Mouse (Mus musculus) stomach, postnatal 0 days (tissue): Measurements from ENCODE around the gene Ago3. TPM values are rescaled to one million over a fixed set of nuclear protein-coding genes. Genes with fewer than 3 reads are reported as not detected.

Source experiments
- ATAC-seq: fragments of 200-750 bp; cut with Nextera tagmentation; 2 replicates; pipeline ENCODE4 v1.8.0; 2017; ENCODE audit not compliant: low FRiP score, low TSS enrichment
- DNase-seq: peaks from one replicate; pipeline ENCODE4 v3.0.0-alpha.2; 2016; ENCODE audit warnings: low spot score
- H3K27ac ChIP-seq: fragments of 300-500 bp; sonication (generic); replicated peaks from 2 replicates; pipeline ENCODE4 v1.5.1; 2014; ENCODE audit warnings: mild to moderate bottlenecking, control low read depth
- H3K27me3 ChIP-seq: fragments of 300-500 bp; sonication (generic); 2 replicates; pipeline ENCODE4 v1.6.1; 2014; ENCODE audit warnings: low read length; ENCODE audit not compliant: control insufficient read depth, insufficient read depth
- H3K36me3 ChIP-seq: fragments of 300-500 bp; sonication (generic); 2 replicates; pipeline ENCODE4 v1.6.1; 2014; ENCODE audit warnings: low read length, mixed read lengths; ENCODE audit not compliant: control insufficient read depth, insufficient read depth
- H3K4me1 ChIP-seq: fragments of 300-500 bp; sonication (generic); replicated peaks from 2 replicates; pipeline ENCODE4 v1.6.1; 2014; ENCODE audit warnings: antibody characterized with exemption; ENCODE audit not compliant: control insufficient read depth, insufficient read depth
- H3K4me2 ChIP-seq: fragments of 300-500 bp; sonication (generic); replicated peaks from 2 replicates; pipeline ENCODE4 v1.6.1; 2014; ENCODE audit warnings: low read depth, mild to moderate bottlenecking, control low read depth, moderate library complexity
- H3K4me3 ChIP-seq: fragments of 300-500 bp; sonication (generic); 2 replicates; pipeline ENCODE4 v1.5.1; 2014; ENCODE audit warnings: low read depth, low read length, control low read depth
- H3K9ac ChIP-seq: fragments of 300-500 bp; sonication (generic); 2 replicates; pipeline ENCODE4 v1.6.1; 2014; ENCODE audit warnings: mild to moderate bottlenecking, low read length, control low read depth, mixed read lengths
- H3K9me3 ChIP-seq: fragments of 300-500 bp; sonication (generic); 2 replicates; pipeline ENCODE4 v1.6.1; 2016; ENCODE audit warnings: low read length; ENCODE audit not compliant: control insufficient read depth
- CTCF ChIP-seq: IDR thresholded peaks from 2 replicates; pipeline ENCODE4 v1.5.1; 2016; ENCODE audit warnings: antibody characterized with exemption, low read depth, mild to moderate bottlenecking, moderate library complexity
- EP300 ChIP-seq: optimal IDR thresholded peaks from 2 replicates; pipeline ENCODE3; 2016; ENCODE audit warnings: antibody characterized with exemption
- WGBS: fragments of 180-500 bp; shearing (Covaris S2); extraction: QIAGEN DNeasy Blood & Tissue Kit; methylation state at CpG from one replicate; pipeline ENCODE4 v1.1.7; 2014; 5-methylcytosine and 5-hydroxymethylcytosine counted together
- polyA plus RNA-seq: library from polyadenylated mRNA; unstranded; fragments of >200 nt; fragmentation: Nextera tagmentation; extraction: Ambion mirVana; gene quantifications from 2 replicates; pipeline ENCODE4 v1.2.1, GENCODE M21; 2015

Ago3 gene
- polyA plus RNA-seq, 1 experiment from 2014 or later = 8.0 TPM

GRCm38 (mm10) chr4:126287302-126287995, 141.9 kb downstream of the Ago3 start:
- ATAC-seq (peak; percentile 25; the same call in 1 of the 2 replicates), DNase-seq (no peak)
- no peak overlapping the region for H3K9ac ChIP-seq
- WGBS = 32% methylated on average over 9 of the region's 11 CpGs
- no peaks in the 10 kb centered on the region; the same call in 1 of the 2 replicates for H3K27me3 ChIP-seq
- TF ChIP-seq EP300 (no peak), CTCF (no peak)
- no peak overlapping the region for H3K27ac ChIP-seq
- H3K4me3 ChIP-seq = peak overlapping the region; percentile 48
- peak overlapping the region; percentile 72 for H3K4me2 ChIP-seq
- peaks cover 3% of the 10 kb centered on the region; the same call in 1 of the 2 replicates for H3K4me1 ChIP-seq
- H3K9me3 ChIP-seq = no peaks in the 10 kb centered on the region
- H3K36me3 ChIP-seq = no peaks in the 10 kb centered on the region

DNA sequence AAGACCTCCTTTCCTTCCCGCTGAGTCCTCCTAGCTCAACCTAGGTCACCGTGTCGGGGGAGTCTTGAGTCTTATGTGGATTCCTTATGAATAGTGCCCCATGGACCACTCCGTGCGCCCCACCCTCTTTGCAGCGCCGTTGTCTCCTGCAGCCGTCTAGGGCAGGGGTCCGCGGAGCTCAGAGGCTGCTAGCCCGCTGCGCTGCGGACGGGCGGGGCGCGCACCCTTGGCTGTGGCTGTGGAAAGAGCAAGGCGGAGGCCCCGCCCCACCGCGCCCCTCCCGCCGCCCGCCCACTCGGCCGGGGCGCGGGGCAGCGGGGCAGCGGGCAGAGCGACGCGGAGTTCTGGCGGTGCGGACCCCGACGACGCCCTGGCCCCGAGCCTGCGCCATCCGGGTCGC, 142.9 kb downstream of the Ago3 start, which contains the start of gene Col8a2:
Gene Col8a2 (plus strand): TSS at position 302 of the 400 bp plus-strand sequence.
- 0 out of 2 replicates have a peak within 1 kb of the TSS, but pooled peaks have one; percentile 45 for H3K27ac ChIP-seq
- DNase-seq = peak; percentile 55
- WGBS = 3% methylated on average over 24 of the region's 42 CpGs
- H3K4me3 ChIP-seq = peak within 1 kb of the TSS; percentile 48
- no peaks in the 10 kb centered on the region; the same call in 1 of the 2 replicates for H3K27me3 ChIP-seq
- peak within 1 kb of the TSS; percentile 72 for H3K4me2 ChIP-seq
- H3K9me3 ChIP-seq = no peaks in the 10 kb centered on the region
- TF ChIP-seq EP300 (no peak), CTCF (no peak)
- H3K4me1 ChIP-seq = peaks cover 3% of the 10 kb centered on the region; the same call in 1 of the 2 replicates
- H3K36me3 ChIP-seq = no peaks in the 10 kb centered on the region
- peak within 1 kb of the TSS; percentile 57 for H3K9ac ChIP-seq
- ATAC-seq = peak; percentile 71

DNA sequence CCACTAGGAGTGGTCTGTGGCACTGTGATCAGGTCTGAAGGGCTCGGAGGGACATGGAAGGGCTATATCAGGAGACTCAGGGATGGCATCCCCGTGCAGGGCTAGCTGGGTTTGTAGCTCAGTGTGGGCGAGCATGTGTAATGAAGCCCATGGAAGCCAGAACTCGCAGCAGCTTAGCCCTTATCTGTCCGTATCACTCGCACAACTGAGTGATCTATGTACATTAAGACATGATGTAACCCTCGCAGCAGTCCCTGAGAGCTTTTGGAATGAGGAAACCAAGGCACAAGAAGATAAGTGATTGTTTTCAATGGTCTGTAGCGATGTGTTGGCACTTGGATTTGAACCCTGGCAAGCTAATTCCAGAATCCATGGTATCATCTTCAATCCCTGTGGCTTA, 145.8 kb downstream of the Ago3 start:
- Histone ChIP-seq H3K4me3 (no peak overlapping the region), H3K9ac (no peak overlapping the region), H3K9me3 (no peaks in the 10 kb centered on the region), H3K4me1 (peaks cover 3% of the 10 kb centered on the region; the same call in 1 of the 2 replicates), H3K27ac (no peak overlapping the region), H3K27me3 (no peaks in the 10 kb centered on the region; the same call in 1 of the 2 replicates), H3K36me3 (no peaks in the 10 kb centered on the region), H3K4me2 (no peak overlapping the region)
- ATAC-seq (no peak), DNase-seq (no peak)
- TF ChIP-seq CTCF = no peak
- TF ChIP-seq EP300 = no peak
- 84% methylated on average over 8 of the region's 8 CpGs for WGBS

DNA sequence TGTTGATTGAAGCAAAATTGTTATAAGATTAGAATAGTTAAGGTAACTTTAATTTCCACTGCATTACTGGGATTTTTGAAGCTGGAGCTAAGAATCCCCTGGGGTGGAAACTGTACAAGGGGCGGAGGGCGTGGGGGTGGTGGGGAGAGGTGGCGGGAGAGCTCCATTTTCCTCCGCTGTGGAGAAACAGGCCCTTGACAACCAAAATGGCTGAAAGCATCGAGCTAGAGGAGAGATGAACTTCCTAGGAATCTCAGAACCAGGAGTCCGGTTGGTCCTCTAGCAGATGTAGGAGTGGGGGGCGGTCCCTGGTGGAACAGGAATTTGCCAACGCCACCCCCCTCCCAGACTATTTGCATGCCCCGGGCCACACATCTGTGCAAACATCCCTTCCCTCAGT, 147.7 kb downstream of the Ago3 start:
- TF ChIP-seq CTCF = no peak
- TF ChIP-seq EP300 = no peak
- Histone ChIP-seq H3K27me3 (no peaks in the 10 kb centered on the region), H3K4me2 (no peak overlapping the region), H3K36me3 (no peaks in the 10 kb centered on the region), H3K27ac (no peak overlapping the region), H3K4me3 (no peak overlapping the region), H3K4me1 (peaks cover 3% of the 10 kb centered on the region; the same call in 1 of the 2 replicates), H3K9me3 (no peaks in the 10 kb centered on the region), H3K9ac (no peak overlapping the region)
- no peak for DNase-seq
- WGBS = 50% methylated on average over 9 of the region's 9 CpGs
- no peak for ATAC-seq

Other genes starting within 250 kb of the Ago3 start
- 70.3 and 78.7 TPM in 2 replicates for gene Thrap3, start 226.8 kb downstream of the Ago3 start, polyA plus RNA-seq
- 15.2 and 17.8 TPM in 2 replicates for gene Map7d1, start 173.2 kb downstream of the Ago3 start, polyA plus RNA-seq
- gene Trappc3, start 167.2 kb downstream of the Ago3 start, polyA plus RNA-seq = 80.7 and 84.6 TPM in 2 replicates
- gene Col8a2, start 142.8 kb downstream of the Ago3 start, polyA plus RNA-seq = 6.4 and 7.8 TPM in 2 replicates
- gene Adprhl2, start 107.9 kb downstream of the Ago3 start, polyA plus RNA-seq = 33.8 and 35.7 TPM in 2 replicates
- gene Tekt2, start 103.9 kb downstream of the Ago3 start, polyA plus RNA-seq = 3.6 and 3.9 TPM in 2 replicates
- gene Ago1, start 39.0 kb upstream of the Ago3 start, polyA plus RNA-seq = 2.5 and 2.8 TPM in 2 replicates
- gene Ago4, start 103.9 kb upstream of the Ago3 start, polyA plus RNA-seq = 1.6 and 1.7 TPM in 2 replicates
- 5.9 and 8.9 TPM in 2 replicates for gene Clspn, start 127.4 kb upstream of the Ago3 start, polyA plus RNA-seq
- 1.5 and 1.9 TPM in 2 replicates for gene 5730409E04Rik, start 180.3 kb upstream of the Ago3 start, polyA plus RNA-seq
- gene Psmb2, start 248.1 kb upstream of the Ago3 start, polyA plus RNA-seq = 366 and 389 TPM in 2 replicates